Mouse (Mus musculus) erythroblast, embryonic 14.5 days (primary cell): ENCODE measurements around the gene Wnt6. TPM values are rescaled to one million over a fixed set of nuclear protein-coding genes. Genes with fewer than 3 reads are reported as not detected.

Experiments used
- H3K27me3 ChIP-seq: 2 replicates; pipeline ENCODE4 v1.6.1; 2012; ENCODE audit warnings: inconsistent platforms; ENCODE audit not compliant: control insufficient read depth
- H3K36me3 ChIP-seq: 2 replicates; pipeline ENCODE4 v1.6.1; 2012; ENCODE audit warnings: mild to moderate bottlenecking, inconsistent platforms; ENCODE audit not compliant: control insufficient read depth
- H3K4me1 ChIP-seq: 2 replicates; pipeline ENCODE4 v1.6.1; 2012; ENCODE audit warnings: inconsistent platforms; ENCODE audit not compliant: control insufficient read depth
- H3K4me3 ChIP-seq: replicated peaks from 2 replicates; pipeline ENCODE3; 2012; ENCODE audit warnings: moderate library complexity, mild to moderate bottlenecking, inconsistent platforms
- H3K9me3 ChIP-seq: 2 replicates; pipeline ENCODE4 v1.6.1; 2012; ENCODE audit warnings: low read length, inconsistent platforms, mixed read lengths; ENCODE audit not compliant: control insufficient read depth
- GATA1 ChIP-seq: IDR thresholded peaks from 2 replicates; pipeline ENCODE4 v1.6.1; 2012; ENCODE audit warnings: low read length, inconsistent platforms, mixed read lengths
- TAL1 ChIP-seq: IDR thresholded peaks from 3 replicates; pipeline ENCODE4 v1.6.1; 2012; ENCODE audit warnings: low read length, inconsistent platforms, mixed read lengths
- polyA plus RNA-seq: library from polyadenylated mRNA; stranded (reverse); fragments of >175 nt; gene quantifications from 2 replicates; pipeline ENCODE4 v1.2.3, GENCODE M21; 2012

Wnt6 gene
- polyA plus RNA-seq, 1 experiment, result not detected

GRCm38 (mm10) chr1:74801631-74802140, 30.0 kb downstream of the Wnt6 start:
- Histone ChIP-seq H3K27me3 (peaks cover 99% of the 10 kb centered on the region), H3K4me3 (no peak overlapping the region), H3K36me3 (no peaks in the 10 kb centered on the region), H3K9me3 (no peaks in the 10 kb centered on the region; the same call in 1 of the 2 replicates), H3K4me1 (no peaks in the 10 kb centered on the region)
- TF ChIP-seq GATA1 (no peak), TAL1 (no peak)

GRCm38 (mm10) chr1:74802795-74803656, 31.3 kb downstream of the Wnt6 start:
- Histone ChIP-seq H3K4me1 (no peaks in the 10 kb centered on the region), H3K36me3 (no peaks in the 10 kb centered on the region), H3K4me3 (no peak overlapping the region), H3K9me3 (no peaks in the 10 kb centered on the region; the same call in 1 of the 2 replicates), H3K27me3 (peaks cover 99% of the 10 kb centered on the region)
- TF ChIP-seq TAL1 (no peak), GATA1 (no peak)

- Histone ChIP-seq H3K9me3 (no peaks in the 10 kb centered on the region; the same call in 1 of the 2 replicates), H3K4me1 (no peaks in the 10 kb centered on the region), H3K4me3 (no peak overlapping the region), H3K36me3 (no peaks in the 10 kb centered on the region), H3K27me3 (peaks cover 99% of the 10 kb centered on the region)
- no peak for TF ChIP-seq TAL1
- TF ChIP-seq GATA1, result no peak
Observed at GRCm38 (mm10) chr1:74804211-74804870, 32.6 kb downstream of the Wnt6 start.

GRCm38 (mm10) chr1:74805340-74805835, 33.7 kb downstream of the Wnt6 start:
- Histone ChIP-seq H3K4me3 (no peak overlapping the region), H3K9me3 (no peaks in the 10 kb centered on the region; the same call in 1 of the 2 replicates), H3K4me1 (no peaks in the 10 kb centered on the region), H3K27me3 (peaks cover 97% of the 10 kb centered on the region), H3K36me3 (no peaks in the 10 kb centered on the region)
- TF ChIP-seq GATA1, result no peak

GRCm38 (mm10) chr1:74805843-74806242, 34.2 kb downstream of the Wnt6 start:
- no peaks in the 10 kb centered on the region for H3K4me1 ChIP-seq
- H3K4me3 ChIP-seq, result no peak overlapping the region
- no peak for TF ChIP-seq GATA1
- no peak for TF ChIP-seq TAL1

GRCm38 (mm10) chr1:74806360-74807311, 34.9 kb downstream of the Wnt6 start:
- H3K4me1 ChIP-seq, result no peaks in the 10 kb centered on the region
- H3K9me3 ChIP-seq, result no peaks in the 10 kb centered on the region; the same call in 1 of the 2 replicates
- H3K4me3 ChIP-seq, result no peak overlapping the region
- H3K36me3 ChIP-seq, result no peaks in the 10 kb centered on the region
- H3K27me3 ChIP-seq, result peaks cover 90% of the 10 kb centered on the region
- TF ChIP-seq TAL1 (no peak), GATA1 (no peak)

More at GRCm38 (mm10) chr1:74805843-74806242, 34.2 kb downstream of the Wnt6 start:
- Histone ChIP-seq H3K9me3 (no peaks in the 10 kb centered on the region; the same call in 1 of the 2 replicates), H3K36me3 (no peaks in the 10 kb centered on the region), H3K27me3 (peaks cover 93% of the 10 kb centered on the region)

- Histone ChIP-seq H3K36me3 (no peaks in the 10 kb centered on the region), H3K9me3 (no peaks in the 10 kb centered on the region; the same call in 1 of the 2 replicates), H3K4me3 (no peak overlapping the region), H3K4me1 (no peaks in the 10 kb centered on the region), H3K27me3 (peaks cover 80% of the 10 kb centered on the region)
- TF ChIP-seq TAL1 (no peak), GATA1 (no peak)
Observed at GRCm38 (mm10) chr1:74807551-74808071, 35.9 kb downstream of the Wnt6 start.

- H3K9me3 ChIP-seq, result no peaks in the 10 kb centered on the region
- TF ChIP-seq GATA1, result no peak
- peaks cover 75% of the 10 kb centered on the region for H3K27me3 ChIP-seq
- no peaks in the 10 kb centered on the region for H3K4me1 ChIP-seq
- H3K36me3 ChIP-seq, result no peaks in the 10 kb centered on the region
- no peak overlapping the region for H3K4me3 ChIP-seq
Observed at GRCm38 (mm10) chr1:74808078-74808477, 36.4 kb downstream of the Wnt6 start.
